Mouse (Mus musculus): ENCODE data around the gene Olfr720.

Olfr720 gene

GRCm38 (mm10) chr14:14186738-14187137, at the start of gene Olfr720:
TSS of gene Olfr720 (minus strand) at chr14:14186838.
- no peak for DNase-seq (ENCODE audit: low spot score in 2 of 2)

All from right cerebral cortex, postnatal 36 days (tissue).